Mouse (Mus musculus): ENCODE measurements around the gene Rasip1.

Rasip1 gene

GRCm38 (mm10) chr7:45627261-45627660 is at the start of gene Rasip1:
Gene Rasip1 (plus strand): TSS chr7:45627488.
- no peak for DNase-seq (ENCODE audit: low spot score)

- DNase-seq (ENCODE audit: low spot score), result no peak
These were observed 41.4 kb upstream of the Rasip1 start for GRCm38 (mm10) chr7:45585923-45586322.

DNA sequence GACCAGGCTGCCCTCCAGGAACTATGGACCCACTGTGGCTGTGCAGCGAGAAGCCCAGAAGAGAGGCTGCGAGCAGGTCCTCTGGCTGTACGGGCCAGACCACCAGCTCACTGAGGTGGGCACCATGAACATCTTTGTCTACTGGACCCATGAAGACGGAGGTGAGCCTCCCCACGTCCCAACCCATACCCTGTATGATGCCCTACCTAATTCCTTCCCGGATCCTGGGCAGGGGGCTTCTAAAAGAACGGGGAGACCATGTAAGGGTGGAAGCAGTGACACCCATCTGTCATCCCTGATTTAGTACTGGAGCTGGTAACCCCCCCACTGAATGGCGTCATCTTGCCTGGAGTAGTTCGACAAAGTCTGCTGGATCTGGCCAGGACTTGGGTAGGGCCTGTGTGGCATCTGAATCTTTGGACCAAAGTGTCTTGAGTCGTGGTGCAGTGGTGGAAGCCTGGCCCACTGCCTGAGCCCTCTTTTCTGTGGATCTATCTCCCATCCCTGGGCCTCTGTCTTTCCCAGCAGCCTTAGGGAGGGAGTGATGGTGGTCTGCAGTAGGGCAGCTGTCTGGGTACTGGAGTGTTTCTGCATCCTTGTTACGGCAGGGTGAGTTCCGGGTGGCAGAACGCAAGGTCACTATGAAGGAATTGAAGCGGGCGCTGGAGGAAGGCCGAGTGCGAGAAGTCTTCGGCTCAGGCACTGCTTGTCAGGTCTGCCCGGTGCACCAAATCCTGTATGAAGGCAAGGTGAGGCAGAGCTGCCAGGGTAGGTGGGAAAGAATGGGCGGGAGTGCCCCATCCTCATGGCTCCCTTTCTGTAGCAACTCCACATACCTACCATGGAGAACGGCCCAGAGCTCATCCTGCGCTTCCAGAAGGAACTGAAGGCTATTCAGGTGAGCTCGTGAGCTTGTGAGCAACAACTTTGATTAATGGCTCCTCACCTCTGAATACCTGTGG is 39.4 kb upstream of the Rasip1 start:
- no peak for DNase-seq (ENCODE audit: low spot score)

DNA sequence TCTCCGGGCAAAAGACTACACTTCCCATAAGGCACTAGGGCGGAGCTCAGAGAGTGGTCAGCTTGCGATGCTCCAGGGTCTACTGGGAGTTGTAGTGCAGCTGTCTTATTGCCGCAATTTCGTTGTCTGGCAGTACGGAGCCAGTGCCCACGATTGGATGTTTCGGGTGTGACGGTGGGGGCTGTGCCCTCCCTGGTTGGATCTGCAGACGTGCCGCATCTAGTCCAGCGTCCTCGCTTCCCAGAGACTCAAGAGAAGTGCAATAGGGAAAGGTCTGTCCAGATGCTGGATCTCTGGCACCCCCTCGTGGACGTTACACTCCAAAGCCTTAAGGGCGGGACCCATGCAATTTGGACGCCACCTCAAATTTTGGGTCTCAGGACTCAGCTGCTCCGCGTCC is 38.1 kb upstream of the Rasip1 start:
- DNase-seq (ENCODE audit: low spot score), result peak; percentile 98

- DNase-seq (ENCODE audit: low spot score), result no peak
These were observed 37.4 kb upstream of the Rasip1 start for GRCm38 (mm10) chr7:45589898-45590297.

DNA sequence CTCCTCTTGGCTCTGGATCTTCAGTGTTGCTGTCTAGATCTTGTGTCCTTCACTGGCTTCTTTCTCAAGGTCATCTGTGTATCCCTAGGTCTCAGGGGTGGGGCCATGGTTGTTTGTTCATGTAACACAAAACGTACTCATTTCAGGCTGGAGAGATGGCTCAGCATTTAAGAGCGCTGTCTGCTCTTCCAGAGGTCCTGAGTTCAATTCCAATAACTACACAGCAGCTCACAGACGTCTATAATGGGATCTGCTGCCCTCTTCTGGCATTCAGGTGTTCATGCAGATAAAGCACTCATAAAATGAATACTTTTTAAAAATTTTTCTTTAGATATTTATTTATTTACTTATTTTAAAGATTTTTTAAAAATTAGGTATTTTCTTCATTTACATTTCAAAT is 36.4 kb upstream of the Rasip1 start:
- no peak for DNase-seq (ENCODE audit: low spot score)

DNA sequence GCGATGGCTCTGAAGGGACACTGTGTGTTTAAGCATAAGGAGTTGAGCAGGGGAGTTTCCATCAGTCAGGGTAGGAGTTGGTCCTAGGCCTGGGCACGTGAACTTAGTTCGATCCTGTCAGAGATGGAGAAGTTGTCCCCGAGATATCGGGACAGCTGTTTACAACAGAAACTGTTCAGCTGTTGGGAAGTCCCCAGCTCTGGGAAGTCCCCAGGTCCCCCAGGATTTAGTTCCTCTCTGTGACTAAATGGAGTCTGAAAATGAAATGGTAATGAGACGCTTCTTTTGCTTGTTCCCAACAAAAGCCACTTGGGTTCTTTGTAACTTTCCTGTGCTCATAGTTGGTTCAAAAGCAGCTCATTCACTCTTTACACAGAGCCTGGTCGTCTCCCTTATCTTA is 35.4 kb upstream of the Rasip1 start:
- no peak for DNase-seq (ENCODE audit: low spot score)

GRCm38 (mm10) chr7:45593118-45593815 is 34.0 kb upstream of the Rasip1 start:
- DNase-seq (ENCODE audit: low spot score), result peak; percentile 71

- no peak for DNase-seq (ENCODE audit: low spot score)
These were observed 32.1 kb upstream of the Rasip1 start for GRCm38 (mm10) chr7:45595176-45595575.

DNA sequence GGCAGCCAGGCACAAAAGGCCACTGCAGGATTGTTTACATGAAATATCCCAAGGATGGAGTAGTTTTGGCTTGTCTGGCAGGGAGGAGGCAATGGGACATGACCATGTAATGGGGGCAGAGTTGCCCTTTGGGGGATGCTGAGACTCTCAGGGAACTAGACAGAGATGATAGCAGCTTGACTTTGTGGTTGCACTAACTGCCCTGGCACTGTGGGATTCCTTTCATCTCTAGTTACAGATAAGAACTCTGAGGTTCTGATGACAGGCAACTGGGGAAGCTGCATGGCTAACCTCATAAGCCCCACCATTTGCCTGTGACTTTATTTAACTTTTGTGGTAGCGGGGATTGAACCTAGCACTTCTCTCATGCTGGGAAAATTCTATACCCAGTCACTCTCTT is 31.2 kb upstream of the Rasip1 start:
- no peak for DNase-seq (ENCODE audit: low spot score)

- DNase-seq (ENCODE audit: low spot score), result no peak
These were observed 30.3 kb upstream of the Rasip1 start for GRCm38 (mm10) chr7:45597013-45597412.

DNA sequence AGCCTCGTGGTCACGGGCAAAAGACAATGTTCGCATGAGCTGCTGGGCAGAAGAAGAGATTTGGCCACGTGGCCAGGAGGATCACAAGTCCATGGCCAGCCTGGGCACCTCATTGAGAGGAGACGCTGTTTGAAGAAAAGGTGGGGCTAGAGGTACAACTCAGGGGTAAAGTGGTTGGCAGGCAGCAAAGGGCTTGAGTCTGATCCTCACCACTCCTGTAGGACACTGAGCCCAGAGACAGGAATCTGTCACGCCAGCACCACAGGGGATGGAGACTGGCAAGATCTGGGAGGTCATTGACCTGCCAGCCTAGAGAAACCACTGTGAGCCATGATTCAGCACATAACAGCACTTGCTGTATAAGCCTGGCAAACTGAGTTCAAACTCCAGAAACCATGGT is 29.8 kb upstream of the Rasip1 start:
- DNase-seq (ENCODE audit: low spot score), result no peak

DNA sequence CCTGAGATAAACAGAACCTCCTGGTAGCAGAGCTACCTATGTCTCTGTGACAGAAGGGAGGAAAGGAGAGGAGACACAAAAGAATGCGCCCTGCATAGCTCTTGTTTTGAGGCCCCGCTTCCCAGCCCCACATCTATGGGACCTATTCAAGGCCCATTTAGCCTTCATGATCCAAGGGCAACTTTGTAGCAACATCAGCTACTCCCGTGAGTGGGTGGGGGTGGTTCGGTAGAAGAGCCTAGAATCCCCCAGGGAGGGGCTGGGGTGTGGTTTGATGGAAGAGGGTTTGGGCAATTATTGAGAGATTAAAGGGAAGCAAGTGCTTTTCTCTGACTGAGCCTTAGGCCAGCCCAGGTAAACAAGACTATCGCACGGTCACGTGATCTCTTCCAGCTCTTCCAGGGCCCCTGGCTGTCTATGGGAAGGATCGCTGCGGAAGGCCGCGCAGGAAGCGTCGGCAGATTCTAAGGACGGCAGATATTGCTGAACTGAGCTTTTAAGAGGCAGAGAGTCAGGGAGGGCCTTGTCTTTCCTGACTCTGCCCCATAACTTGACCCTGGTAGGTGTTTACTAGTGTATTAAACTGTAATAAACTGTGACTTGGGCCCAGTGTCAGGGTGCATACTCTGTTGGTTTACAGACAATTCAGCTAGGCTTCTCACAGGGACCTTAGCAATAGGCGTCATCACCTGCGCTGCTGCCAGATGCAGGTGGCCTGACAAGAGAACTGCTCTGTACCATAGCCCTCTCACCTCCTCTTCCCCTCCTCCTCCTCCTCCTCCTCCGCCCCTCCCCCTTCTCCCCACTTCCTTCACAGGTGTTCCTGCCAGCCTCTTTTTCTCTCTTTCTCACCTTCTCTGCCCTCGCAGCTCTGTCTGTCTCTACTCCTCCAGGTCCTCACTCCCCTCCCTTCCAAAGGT is 28.1 kb upstream of the Rasip1 start:
- DNase-seq (ENCODE audit: low spot score), result no peak

- DNase-seq (ENCODE audit: low spot score), result no peak
These were observed 21.5 kb upstream of the Rasip1 start for GRCm38 (mm10) chr7:45605704-45606289.

DNA sequence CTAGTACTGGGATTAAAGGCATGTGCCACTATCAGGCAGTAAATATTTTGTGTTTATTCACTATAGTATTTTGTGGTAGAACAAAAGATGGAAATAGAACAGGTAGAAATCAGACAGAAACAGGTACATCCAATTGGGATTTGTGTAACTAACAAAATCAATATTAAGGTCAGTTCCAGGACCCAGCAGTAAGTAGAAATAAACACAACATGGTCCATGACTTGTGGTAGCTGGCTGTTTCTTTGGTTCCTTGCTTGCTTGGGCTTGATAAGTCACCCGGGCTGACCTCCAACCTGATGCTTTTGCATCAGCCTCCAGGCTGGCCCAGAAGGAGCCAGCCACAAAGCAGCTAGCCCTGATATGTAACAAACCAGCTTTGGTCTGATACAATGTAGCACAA is 17.8 kb upstream of the Rasip1 start:
- no peak for DNase-seq (ENCODE audit: low spot score)

DNA sequence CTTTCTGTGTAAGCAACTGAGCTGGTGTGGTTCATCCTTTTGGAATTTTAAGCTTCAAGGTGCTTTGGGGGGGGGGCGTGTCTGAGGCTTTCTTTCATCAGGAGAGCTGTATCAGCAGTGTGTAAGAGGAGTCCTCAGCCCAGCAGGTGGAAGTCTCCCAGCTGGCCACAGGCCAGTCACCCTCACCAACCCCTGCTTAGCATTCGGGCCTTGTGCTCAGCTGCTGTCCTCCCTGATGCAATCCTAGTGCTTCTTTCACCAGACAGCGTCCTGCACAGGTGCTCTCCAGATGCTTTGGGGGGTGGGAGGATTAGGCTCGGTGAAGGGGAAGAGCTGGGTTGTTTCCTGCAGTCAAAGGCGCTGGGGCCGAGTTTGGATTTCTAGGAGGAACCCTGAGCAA is 11.0 kb upstream of the Rasip1 start:
- no peak for DNase-seq (ENCODE audit: low spot score)

GRCm38 (mm10) chr7:45617042-45617695 is 10.1 kb upstream of the Rasip1 start, which contains the start of gene Fut1:
Gene Fut1 (plus strand): TSS chr7:45617289.
- no peak for DNase-seq (ENCODE audit: low spot score)

- no peak for DNase-seq (ENCODE audit: low spot score)
These were observed 9.0 kb upstream of the Rasip1 start for GRCm38 (mm10) chr7:45618316-45618715.

GRCm38 (mm10) chr7:45619592-45619991 is 7.7 kb upstream of the Rasip1 start:
- DNase-seq (ENCODE audit: low spot score), result no peak

- DNase-seq (ENCODE audit: low spot score), result no peak
These were observed 5.8 kb upstream of the Rasip1 start, which contains the start of gene Izumo1 for GRCm38 (mm10) chr7:45621443-45621842. Gene Izumo1 (plus strand): TSS chr7:45621811.

DNA sequence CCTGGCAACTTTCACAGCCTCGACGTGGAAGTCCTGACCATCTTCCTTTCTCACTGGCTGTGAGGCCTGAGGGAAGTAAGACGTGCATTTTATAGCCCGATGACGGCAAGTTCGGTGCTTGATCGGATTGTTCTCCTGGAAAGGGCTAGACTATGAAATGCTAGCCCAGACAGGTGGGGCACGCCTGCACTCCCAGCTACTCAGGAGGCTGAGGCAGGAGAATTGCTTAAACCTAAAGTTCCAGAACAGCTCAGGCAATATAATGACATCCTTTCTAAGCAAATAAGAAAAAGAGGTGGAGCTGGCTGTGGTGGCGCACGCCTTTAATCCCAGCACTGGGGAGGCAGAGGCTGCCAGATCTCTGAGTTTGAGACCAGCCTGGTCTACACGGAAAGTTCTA is 3.8 kb upstream of the Rasip1 start:
- DNase-seq (ENCODE audit: low spot score), result no peak
